Mouse (Mus musculus): ENCODE measurements at regions not wholly inside any gene's neighbourhood (a gene's known extent, or its start where the extent isn't known, plus 50 kb on each side); places are given as distances from the start of the nearest gene placed in this dataset.
"Not testable (repeated sequence)": the region's sequence is repeated elsewhere in the genome, so short reads cannot be mapped to it uniquely, and the experiment has no call there.

DNA sequence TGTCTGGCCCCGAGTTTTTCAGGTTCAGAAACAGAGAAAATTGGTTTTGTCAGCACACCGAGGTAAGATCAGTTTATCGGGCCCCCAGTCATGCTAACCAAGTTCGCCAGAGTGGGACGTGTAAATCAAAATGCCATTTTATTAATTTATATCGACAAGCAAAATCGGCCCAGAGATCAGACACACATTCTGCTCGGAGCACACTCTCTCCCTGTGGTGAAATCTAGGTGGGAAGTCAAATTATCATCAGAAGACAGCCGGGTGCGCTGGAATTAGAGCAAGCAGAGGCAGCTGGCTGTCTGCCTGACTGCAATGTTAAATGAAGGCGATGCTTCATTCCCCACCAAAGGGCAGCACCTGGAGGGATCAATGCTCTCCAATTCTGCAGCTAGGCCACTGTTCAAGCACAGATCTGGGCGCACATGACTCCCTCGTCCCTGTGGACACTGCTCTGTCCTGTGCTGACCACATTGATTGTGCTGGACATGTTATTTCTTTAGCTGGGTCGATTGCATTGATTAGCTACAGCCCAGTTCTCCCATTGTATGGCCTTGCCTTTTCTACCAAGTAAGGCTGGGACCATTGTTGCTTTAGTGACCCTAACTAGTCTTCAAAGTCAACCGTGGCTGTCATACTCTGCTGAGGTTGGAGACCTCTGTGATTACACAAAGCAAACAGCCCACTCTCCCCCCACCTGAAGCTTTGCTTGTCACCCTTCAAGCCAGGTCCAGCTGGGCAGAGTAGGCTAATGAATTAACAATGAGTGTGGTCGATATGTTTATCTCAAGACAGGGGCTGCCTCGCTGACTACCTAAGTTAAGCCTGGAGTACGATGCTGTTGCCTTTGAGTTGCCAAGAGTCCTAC lies 677.0 kb upstream of the Gm19410 start:
- 87% methylated on average over 18 of the region's 18 CpGs for WGBS
- ATAC-seq (ENCODE audit: low FRiP score, low TSS enrichment): no peak
- H3K27ac ChIP-seq (ENCODE audit: low read length): no peak overlapping the region

DNA sequence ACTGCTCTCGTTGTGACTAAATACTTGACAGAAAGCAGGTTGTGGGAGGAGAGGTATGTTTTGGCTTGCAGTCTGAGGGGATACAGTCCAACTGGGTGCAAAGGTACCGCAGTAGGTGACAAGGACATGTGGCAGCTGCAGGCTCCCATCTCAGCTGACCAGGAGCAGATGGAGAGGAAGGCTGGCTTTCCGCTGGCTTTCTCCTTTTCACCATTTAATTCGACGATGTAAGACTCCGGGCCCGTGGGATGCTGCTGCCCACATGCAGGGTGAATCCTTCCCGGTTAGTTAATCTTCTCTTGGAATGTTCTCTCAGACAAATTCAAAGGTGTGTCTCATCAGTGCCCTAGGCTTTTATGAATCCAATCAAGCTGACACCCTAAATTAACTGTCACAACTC lies 676.1 kb upstream of the Gm19410 start:
- no peak overlapping the region for H3K27ac ChIP-seq (ENCODE audit: low read length)
- ATAC-seq (ENCODE audit: low FRiP score, low TSS enrichment): no peak
- H3K27me3 ChIP-seq (ENCODE audit: insufficient read depth, low read length): no peaks in the 10 kb centered on the region
- 89% methylated on average over 8 of the region's 8 CpGs for WGBS
- no peak overlapping the region for H3K4me3 ChIP-seq (ENCODE audit: low read length)
- H3K36me3 ChIP-seq (ENCODE audit: insufficient read depth, low read length): no peaks in the 10 kb centered on the region
- no peaks in the 10 kb centered on the region for H3K4me1 ChIP-seq (ENCODE audit: insufficient read depth, low read length)
- no peak overlapping the region for H3K4me2 ChIP-seq (replicated peaks; ENCODE audit: low read depth, low read length)
- no peaks in the 10 kb centered on the region for H3K9me3 ChIP-seq (ENCODE audit: low read length)
- no peak overlapping the region for H3K9ac ChIP-seq (replicated peaks; ENCODE audit: low read length)

More for the DNA sequence above, 677.0 kb upstream of the Gm19410 start:
- no peak overlapping the region for H3K4me3 ChIP-seq (ENCODE audit: low read length)
- no peaks in the 10 kb centered on the region for H3K27me3 ChIP-seq (ENCODE audit: insufficient read depth, low read length)
- H3K4me1 ChIP-seq (ENCODE audit: insufficient read depth, low read length): no peaks in the 10 kb centered on the region
- H3K9ac ChIP-seq (replicated peaks; ENCODE audit: low read length): no peak overlapping the region
- H3K9me3 ChIP-seq (ENCODE audit: low read length): no peaks in the 10 kb centered on the region
- H3K36me3 ChIP-seq (ENCODE audit: insufficient read depth, low read length): no peaks in the 10 kb centered on the region
- no peak overlapping the region for H3K4me2 ChIP-seq (replicated peaks; ENCODE audit: low read depth, low read length)

DNA sequence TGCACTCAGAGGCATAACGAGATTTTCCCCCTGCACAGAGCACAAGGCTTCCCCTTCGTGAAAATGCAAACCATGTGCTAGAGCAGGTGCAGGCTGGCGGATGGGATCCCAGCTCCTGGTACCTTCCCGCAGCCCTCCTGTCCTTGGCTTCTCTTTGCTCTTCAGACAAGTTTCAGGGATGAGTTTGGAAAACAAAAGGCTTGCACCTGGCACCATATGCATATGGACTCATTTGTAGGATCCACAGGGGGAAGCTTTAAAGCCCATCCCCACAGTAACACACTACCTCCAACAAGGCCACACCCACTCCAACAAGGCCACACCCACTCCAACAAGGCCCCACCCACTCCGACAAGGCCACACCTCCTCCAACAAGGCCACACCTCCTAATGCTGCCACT lies 663.9 kb upstream of the Gm19410 start:
- Histone ChIP-seq H3K4me1 (ENCODE audit: insufficient read depth, low read length) (no peaks in the 10 kb centered on the region), H3K4me3 (ENCODE audit: low read length) (no peak overlapping the region), H3K27ac (ENCODE audit: low read length) (no peak overlapping the region), H3K9me3 (ENCODE audit: low read length) (no peaks in the 10 kb centered on the region), H3K4me2 (replicated peaks; ENCODE audit: low read depth, low read length) (no peak overlapping the region), H3K9ac (replicated peaks; ENCODE audit: low read length) (no peak overlapping the region), H3K27me3 (ENCODE audit: insufficient read depth, low read length) (no peaks in the 10 kb centered on the region), H3K36me3 (ENCODE audit: insufficient read depth, low read length) (no peaks in the 10 kb centered on the region)
- WGBS: 80% methylated on average over 5 of the region's 5 CpGs
- no peak for ATAC-seq (ENCODE audit: low FRiP score, low TSS enrichment)

DNA sequence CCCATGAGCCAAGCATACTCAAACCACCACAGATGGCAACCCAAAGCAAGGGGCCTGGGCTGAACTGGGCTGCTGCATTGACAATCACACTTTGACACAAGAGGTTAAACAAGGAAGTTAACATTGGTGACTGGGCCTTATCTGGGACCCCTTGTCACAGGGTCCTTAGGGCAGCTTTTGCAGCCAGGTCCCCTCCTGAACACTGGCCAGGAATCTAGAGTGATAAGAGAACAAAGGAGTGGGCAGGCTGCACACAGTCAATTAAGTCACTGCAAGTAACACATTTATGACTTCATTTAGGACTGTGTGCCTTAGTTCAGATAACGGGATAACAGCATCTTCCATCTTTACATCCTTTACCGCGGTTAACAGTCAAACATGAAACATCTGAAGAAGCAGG lies 663.5 kb upstream of the Gm19410 start:
- WGBS: 78% methylated on average over 3 of the region's 3 CpGs
- H3K4me1 ChIP-seq (ENCODE audit: insufficient read depth, low read length); H3K9me3 ChIP-seq (ENCODE audit: low read length); H3K4me3 ChIP-seq (ENCODE audit: low read length); H3K27me3 ChIP-seq (ENCODE audit: insufficient read depth, low read length); ATAC-seq (ENCODE audit: low FRiP score, low TSS enrichment); H3K36me3 ChIP-seq (ENCODE audit: insufficient read depth, low read length); H3K4me2 ChIP-seq (replicated peaks; ENCODE audit: low read depth, low read length); H3K27ac ChIP-seq (ENCODE audit: low read length); H3K9ac ChIP-seq (replicated peaks; ENCODE audit: low read length): not testable (repeated sequence)

DNA sequence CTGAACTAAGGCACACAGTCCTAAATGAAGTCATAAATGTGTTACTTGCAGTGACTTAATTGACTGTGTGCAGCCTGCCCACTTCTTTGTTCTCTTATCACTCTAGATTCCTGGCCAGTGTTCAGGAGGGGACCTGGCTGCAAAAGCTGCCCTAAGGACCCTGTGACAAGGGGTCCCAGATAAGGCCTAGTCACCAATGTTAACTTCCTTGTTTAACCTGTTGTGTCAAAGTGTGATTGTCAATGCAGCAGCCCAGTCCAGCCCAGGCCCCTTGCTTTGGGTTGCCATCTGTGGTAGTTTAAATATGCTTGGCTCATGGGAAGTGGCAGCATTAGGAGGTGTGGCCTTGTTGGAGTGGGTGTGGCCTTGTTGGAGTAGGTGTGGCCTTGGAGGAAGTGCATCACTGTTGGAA lies 661.1 kb upstream of the Gm19410 start:
- not testable (repeated sequence) for H3K9ac ChIP-seq (replicated peaks; ENCODE audit: low read length); H3K27me3 ChIP-seq (ENCODE audit: insufficient read depth, low read length); H3K4me2 ChIP-seq (replicated peaks; ENCODE audit: low read depth, low read length); H3K4me3 ChIP-seq (ENCODE audit: low read length); ATAC-seq (ENCODE audit: low FRiP score, low TSS enrichment); H3K27ac ChIP-seq (ENCODE audit: low read length); H3K36me3 ChIP-seq (ENCODE audit: insufficient read depth, low read length); H3K4me1 ChIP-seq (ENCODE audit: insufficient read depth, low read length); H3K9me3 ChIP-seq (ENCODE audit: low read length)

DNA sequence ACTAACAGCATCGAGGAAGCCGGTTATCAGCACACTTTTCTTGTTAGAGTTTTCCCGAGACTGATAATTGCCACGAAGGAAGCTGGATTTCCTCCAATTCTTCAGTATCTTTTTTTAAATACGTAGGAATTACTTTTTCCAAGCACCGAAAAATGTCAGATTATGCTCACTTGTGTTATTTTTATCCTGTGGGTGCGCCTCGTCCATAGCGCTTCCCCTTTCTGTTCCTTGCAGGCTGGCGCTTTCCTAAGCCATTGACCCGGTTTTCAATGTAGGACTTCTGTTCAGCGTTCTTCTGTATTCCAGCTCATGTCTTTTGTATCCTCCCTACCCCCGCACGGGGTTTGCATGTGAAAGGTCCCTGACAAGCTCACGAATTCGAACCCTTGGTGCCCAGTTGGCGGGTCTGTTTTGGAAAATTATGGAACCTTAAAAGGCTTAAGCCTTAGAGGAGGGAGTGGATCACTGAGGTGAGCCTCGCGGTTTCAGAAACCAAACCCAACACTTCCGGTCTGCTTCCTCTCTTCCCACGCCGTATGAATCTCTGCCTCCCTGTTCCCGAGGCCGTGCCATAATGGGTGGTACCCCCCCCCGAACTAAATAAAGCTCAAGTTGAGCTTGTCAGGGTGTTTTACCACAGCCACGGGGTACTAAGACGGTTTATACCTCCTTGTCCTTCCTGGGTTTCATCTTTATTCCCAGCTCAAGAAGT lies 655.9 kb upstream of the Gm19410 start:
- Histone ChIP-seq H3K9ac (replicated peaks; ENCODE audit: low read length) (no peak overlapping the region), H3K4me2 (replicated peaks; ENCODE audit: low read depth, low read length) (no peak overlapping the region), H3K9me3 (ENCODE audit: low read length) (peaks cover 3% of the 10 kb centered on the region; the same call in 1 of the 2 replicates), H3K4me3 (ENCODE audit: low read length) (no peak overlapping the region), H3K27ac (ENCODE audit: low read length) (no peak overlapping the region), H3K27me3 (ENCODE audit: insufficient read depth, low read length) (no peaks in the 10 kb centered on the region), H3K4me1 (ENCODE audit: insufficient read depth, low read length) (no peaks in the 10 kb centered on the region), H3K36me3 (ENCODE audit: insufficient read depth, low read length) (no peaks in the 10 kb centered on the region)
- no peak for ATAC-seq (ENCODE audit: low FRiP score, low TSS enrichment)
- WGBS: 79% methylated on average over 27 of the region's 27 CpGs

DNA sequence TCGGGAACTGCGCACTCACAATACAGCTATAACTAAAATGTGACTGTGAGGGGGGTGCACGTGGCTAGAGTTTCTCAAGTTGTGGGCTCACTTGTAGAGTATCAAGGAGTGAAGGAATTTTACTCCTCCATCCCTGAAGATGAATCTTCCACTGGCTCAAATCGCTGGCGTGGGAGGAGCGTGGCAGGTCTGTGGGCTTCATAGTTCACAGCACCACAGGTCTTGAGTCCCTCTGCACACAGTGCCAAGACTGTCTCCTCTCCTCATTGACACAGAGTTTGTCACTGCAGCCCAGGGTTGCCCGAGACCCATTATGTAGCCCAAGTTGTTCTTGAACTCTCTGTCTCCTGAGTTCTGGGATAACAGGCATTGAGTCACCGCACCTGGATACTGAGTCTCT lies 655.3 kb upstream of the Gm19410 start:
- WGBS: 91% methylated on average over 8 of the region's 8 CpGs
- H3K4me2 ChIP-seq (replicated peaks; ENCODE audit: low read depth, low read length): no peak overlapping the region
- ATAC-seq (ENCODE audit: low FRiP score, low TSS enrichment): no peak

DNA sequence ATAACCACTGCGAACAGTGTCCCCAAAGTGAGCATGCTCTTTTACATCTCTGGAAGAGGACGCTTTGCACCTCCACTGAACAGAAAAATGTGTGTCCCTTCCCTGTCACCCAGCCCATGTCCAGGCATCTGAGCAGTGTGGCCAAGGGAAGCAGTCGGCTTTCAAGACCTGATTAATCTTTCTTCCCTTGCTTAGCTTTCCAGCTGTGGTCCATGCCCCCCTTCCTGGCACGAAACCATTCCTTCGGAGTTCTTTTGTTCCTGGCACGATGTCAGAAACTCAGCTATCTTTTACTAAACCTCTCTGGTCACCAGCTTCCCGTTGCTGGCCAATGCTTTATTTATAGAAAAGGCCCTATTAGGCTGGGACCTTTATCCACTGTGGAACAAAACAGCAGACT lies 654.5 kb upstream of the Gm19410 start:
- H3K9me3 ChIP-seq (ENCODE audit: low read length): peaks cover 3% of the 10 kb centered on the region; the same call in 1 of the 2 replicates
- no peak overlapping the region for H3K9ac ChIP-seq (replicated peaks; ENCODE audit: low read length)
- WGBS: 72% methylated on average over 7 of the region's 7 CpGs
- no peaks in the 10 kb centered on the region for H3K27me3 ChIP-seq (ENCODE audit: insufficient read depth, low read length)
- ATAC-seq (ENCODE audit: low FRiP score, low TSS enrichment): no peak
- no peak overlapping the region for H3K4me3 ChIP-seq (ENCODE audit: low read length)
- no peak overlapping the region for H3K27ac ChIP-seq (ENCODE audit: low read length)
- no peak overlapping the region for H3K4me2 ChIP-seq (replicated peaks; ENCODE audit: low read depth, low read length)
- no peaks in the 10 kb centered on the region for H3K4me1 ChIP-seq (ENCODE audit: insufficient read depth, low read length)
- no peaks in the 10 kb centered on the region for H3K36me3 ChIP-seq (ENCODE audit: insufficient read depth, low read length)

More for the DNA sequence above, 655.3 kb upstream of the Gm19410 start:
- H3K9me3 ChIP-seq (ENCODE audit: low read length): peaks cover 3% of the 10 kb centered on the region; the same call in 1 of the 2 replicates
- H3K27ac ChIP-seq (ENCODE audit: low read length): no peak overlapping the region
- H3K36me3 ChIP-seq (ENCODE audit: insufficient read depth, low read length): no peaks in the 10 kb centered on the region
- H3K27me3 ChIP-seq (ENCODE audit: insufficient read depth, low read length): no peaks in the 10 kb centered on the region
- no peak overlapping the region for H3K9ac ChIP-seq (replicated peaks; ENCODE audit: low read length)
- H3K4me1 ChIP-seq (ENCODE audit: insufficient read depth, low read length): no peaks in the 10 kb centered on the region
- H3K4me3 ChIP-seq (ENCODE audit: low read length): no peak overlapping the region

DNA sequence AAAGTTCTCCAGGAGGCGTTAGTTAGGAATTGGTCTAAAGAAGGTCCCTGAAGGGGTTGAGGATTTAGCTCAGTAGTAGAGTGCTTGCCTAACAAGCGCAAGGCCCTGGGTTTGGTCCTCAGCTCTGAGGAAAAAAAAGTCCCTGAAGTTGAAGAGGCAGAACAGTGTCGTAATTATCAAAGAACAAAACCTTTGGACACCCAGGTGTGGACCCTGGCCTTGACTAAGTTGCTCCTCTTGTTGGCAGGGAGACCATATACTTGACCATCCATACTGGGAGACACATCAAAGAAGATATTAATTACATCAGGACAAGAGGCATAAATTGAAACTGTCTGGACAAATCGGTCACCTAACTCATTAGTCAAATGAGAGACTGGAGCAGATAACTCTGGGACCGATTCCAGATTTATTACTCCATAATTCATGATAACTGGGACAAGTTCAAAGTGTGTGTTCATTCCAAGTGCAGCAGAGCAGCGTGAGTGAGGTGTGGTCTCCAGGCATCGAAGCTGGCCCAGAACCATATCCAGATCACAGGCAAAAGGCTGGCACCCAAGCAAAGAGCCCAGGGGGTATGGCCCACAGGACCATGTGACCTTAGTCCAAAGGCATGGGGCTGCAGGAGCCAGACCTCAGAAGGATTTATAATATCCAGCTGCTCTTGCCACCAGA lies 652.9 kb upstream of the Gm19410 start:
- H3K27me3 ChIP-seq (ENCODE audit: insufficient read depth, low read length): no peaks in the 10 kb centered on the region
- no peaks in the 10 kb centered on the region for H3K4me1 ChIP-seq (ENCODE audit: insufficient read depth, low read length)
- H3K4me3 ChIP-seq (ENCODE audit: low read length): no peak overlapping the region
- 48% methylated on average over 7 of the region's 7 CpGs for WGBS
- no peaks in the 10 kb centered on the region for H3K36me3 ChIP-seq (ENCODE audit: insufficient read depth, low read length)
- no peak overlapping the region for H3K9ac ChIP-seq (replicated peaks; ENCODE audit: low read length)
- no peak overlapping the region for H3K27ac ChIP-seq (ENCODE audit: low read length)
- no peak for ATAC-seq (ENCODE audit: low FRiP score, low TSS enrichment)
- H3K4me2 ChIP-seq (replicated peaks; ENCODE audit: low read depth, low read length): no peak overlapping the region
- H3K9me3 ChIP-seq (ENCODE audit: low read length): peaks cover 3% of the 10 kb centered on the region; the same call in 1 of the 2 replicates
